Mouse (Mus musculus): ENCODE data around the gene Catsper4. TPM values are rescaled to one million over a fixed set of nuclear protein-coding genes. Genes with fewer than 3 reads are reported as not detected.

Catsper4 gene
- total RNA-seq, 1 experiment from 2014 or later = not detected

GRCm38 (mm10) chr4:134202904-134203303 is 24.3 kb downstream of the Catsper4 start, which contains the start of gene Gm7534:
Gm7534 (minus strand) TSS chr4:134203004.
- ATAC-seq (ENCODE audit: extremely low read depth, insufficient number of reproducible peaks, low FRiP score, poor library complexity, severe bottlenecking) = no peak

- ATAC-seq (ENCODE audit: extremely low read depth, insufficient number of reproducible peaks, low FRiP score, poor library complexity, severe bottlenecking) = no peak
Measured at GRCm38 (mm10) chr4:134199371-134199770, 27.8 kb downstream of the Catsper4 start.

GRCm38 (mm10) chr4:134186268-134186667 is 40.9 kb downstream of the Catsper4 start:
- ATAC-seq (ENCODE audit: extremely low read depth, insufficient number of reproducible peaks, low FRiP score, poor library complexity, severe bottlenecking) = no peak

GRCm38 (mm10) chr4:134185569-134185968 is 41.6 kb downstream of the Catsper4 start:
- no peak for ATAC-seq (ENCODE audit: extremely low read depth, insufficient number of reproducible peaks, low FRiP score, poor library complexity, severe bottlenecking)

- no peak for ATAC-seq (ENCODE audit: extremely low read depth, insufficient number of reproducible peaks, low FRiP score, poor library complexity, severe bottlenecking)
Measured at GRCm38 (mm10) chr4:134183711-134184110, 43.5 kb downstream of the Catsper4 start.

- no peak for ATAC-seq (ENCODE audit: extremely low read depth, insufficient number of reproducible peaks, low FRiP score, poor library complexity, severe bottlenecking)
Measured at GRCm38 (mm10) chr4:134181825-134182224, 45.4 kb downstream of the Catsper4 start.

- ATAC-seq (ENCODE audit: extremely low read depth, insufficient number of reproducible peaks, low FRiP score, poor library complexity, severe bottlenecking) = no peak
Measured at GRCm38 (mm10) chr4:134181112-134181511, 46.1 kb downstream of the Catsper4 start.

- no peak for ATAC-seq (ENCODE audit: extremely low read depth, insufficient number of reproducible peaks, low FRiP score, poor library complexity, severe bottlenecking)
Measured at GRCm38 (mm10) chr4:134172391-134172790, 54.8 kb downstream of the Catsper4 start.

GRCm38 (mm10) chr4:134166906-134167305 is 60.3 kb downstream of the Catsper4 start:
- ATAC-seq (ENCODE audit: extremely low read depth, insufficient number of reproducible peaks, low FRiP score, poor library complexity, severe bottlenecking) = 0 out of 2 replicates have a peak, but pooled peaks have one; percentile 26

- ATAC-seq (ENCODE audit: extremely low read depth, insufficient number of reproducible peaks, low FRiP score, poor library complexity, severe bottlenecking) = no peak
Measured at GRCm38 (mm10) chr4:134165548-134166465, 61.4 kb downstream of the Catsper4 start.

GRCm38 (mm10) chr4:134165024-134165423 is 62.2 kb downstream of the Catsper4 start:
- ATAC-seq (ENCODE audit: extremely low read depth, insufficient number of reproducible peaks, low FRiP score, poor library complexity, severe bottlenecking) = no peak

GRCm38 (mm10) chr4:134164591-134164990 is 62.6 kb downstream of the Catsper4 start:
- no peak for ATAC-seq (ENCODE audit: extremely low read depth, insufficient number of reproducible peaks, low FRiP score, poor library complexity, severe bottlenecking)

Other genes starting within 250 kb of the Catsper4 start
- gene Dhdds, start 226.5 kb downstream of the Catsper4 start, total RNA-seq (2017) = 15.6 and 16.6 TPM in 2 replicates
- gene Lin28a, start 208.5 kb downstream of the Catsper4 start, total RNA-seq (2017) = 13.6 and 16.1 TPM in 2 replicates
- gene Zfp683, start 173.5 kb downstream of the Catsper4 start, total RNA-seq (2017) = 0.58 TPM in 1 of 2 replicates, not detected in the other
- 4.2 and 7.4 TPM in 2 replicates for gene Crybg2, start 166.6 kb downstream of the Catsper4 start, total RNA-seq (2017)
- gene Cd52, start 132.3 kb downstream of the Catsper4 start, total RNA-seq (2017) = 2,308 and 2,325 TPM in 2 replicates
- 15.0 and 22.1 TPM in 2 replicates for gene Ubxn11, start 124.8 kb downstream of the Catsper4 start, total RNA-seq (2017)
- gene Sh3bgrl3, start 98.6 kb downstream of the Catsper4 start, total RNA-seq (2017) = 471 and 477 TPM in 2 replicates
- 26.5 and 38.3 TPM in 2 replicates for gene Cep85, start 40.3 kb downstream of the Catsper4 start, total RNA-seq (2017)
- gene Gm7534, start 24.4 kb downstream of the Catsper4 start, total RNA-seq (2017) = not detected in 2 replicates
- 0.58 and 0.98 TPM in 2 replicates for gene Cnksr1, start 11.0 kb upstream of the Catsper4 start, total RNA-seq (2017)
- 0.47 TPM in 1 of 2 replicates, not detected in the other for gene E130218I03Rik, start 16.3 kb upstream of the Catsper4 start, total RNA-seq (2017)
- 3.6 and 5.7 TPM in 2 replicates for gene Zfp593, start 18.2 kb upstream of the Catsper4 start, total RNA-seq (2017)
- not detected in 2 replicates for gene Gm30191, start 19.6 kb upstream of the Catsper4 start, total RNA-seq (2017)
- not detected in 2 replicates for gene Grrp1, start 26.7 kb upstream of the Catsper4 start, total RNA-seq (2017)
- gene Pdik1l, start 60.5 kb upstream of the Catsper4 start, total RNA-seq (2017) = 15.5 and 18.7 TPM in 2 replicates
- not detected in 2 replicates for gene Trim63, start 87.7 kb upstream of the Catsper4 start, total RNA-seq (2017)
- gene Slc30a2, start 115.8 kb upstream of the Catsper4 start, total RNA-seq (2017) = not detected in 2 replicates
- 0.86 and 1.3 TPM in 2 replicates for gene Extl1, start 156.5 kb upstream of the Catsper4 start, total RNA-seq (2017)
- 0.12 and 0.74 TPM in 2 replicates for gene Pafah2, start 168.9 kb upstream of the Catsper4 start, total RNA-seq (2017)
- gene Stmn1, start 240.9 kb upstream of the Catsper4 start, total RNA-seq (2017) = 9.9 and 16.6 TPM in 2 replicates